Mouse (Mus musculus) heart, postnatal 0 days (tissue): ENCODE data around the gene Slc6a1.

Experiments used
- CTCF ChIP-seq: IDR thresholded peaks from 2 replicates; pipeline ENCODE4 v1.5.1; 2016; ENCODE audit warnings: antibody characterized with exemption, control low read depth, low read depth
- EP300 ChIP-seq: IDR thresholded peaks from 2 replicates; pipeline ENCODE4 v1.6.1; 2016; ENCODE audit warnings: antibody characterized with exemption, low read depth

- TF ChIP-seq CTCF, result no peak
- no peak for TF ChIP-seq EP300
These were observed 22.2 kb downstream of the Slc6a1 start for GRCm38 (mm10) chr6:114304668-114305067.
